Mouse (Mus musculus): ENCODE data around the gene Irf8.
"Not testable (repeated sequence)": the region's sequence is repeated elsewhere in the genome, so short reads cannot be mapped to it uniquely, and the experiment has no call there.

Irf8 gene

DNA sequence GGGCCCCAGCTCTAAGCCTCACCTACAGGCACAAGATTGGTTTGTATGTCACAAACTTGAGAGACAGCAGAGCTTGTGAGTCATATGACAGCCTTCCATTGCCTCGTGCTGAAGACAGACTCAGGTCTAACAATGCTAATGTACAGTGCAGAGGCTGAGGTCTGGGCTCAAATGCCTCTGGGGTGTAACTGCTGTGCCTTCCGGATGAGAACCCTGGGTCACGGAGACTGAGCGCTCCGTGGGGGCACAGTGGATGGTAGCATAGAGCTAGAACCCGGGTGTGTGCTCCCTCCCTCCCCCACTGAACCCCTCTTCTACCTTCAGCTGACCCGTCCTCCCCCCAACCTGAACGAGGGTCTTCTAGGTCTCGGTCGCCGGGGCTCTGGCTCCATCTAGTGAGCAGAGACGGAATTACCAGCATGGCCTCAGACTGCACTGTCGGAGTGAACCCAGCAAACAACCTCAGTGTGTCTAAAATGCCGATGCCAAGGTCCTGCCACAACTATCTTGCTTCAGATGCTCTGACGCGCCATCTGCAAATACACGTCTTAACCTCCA, 64.2 kb downstream of the Irf8 start:
- peak; percentile 54 for DNase-seq (ENCODE audit: low spot score)

DNA sequence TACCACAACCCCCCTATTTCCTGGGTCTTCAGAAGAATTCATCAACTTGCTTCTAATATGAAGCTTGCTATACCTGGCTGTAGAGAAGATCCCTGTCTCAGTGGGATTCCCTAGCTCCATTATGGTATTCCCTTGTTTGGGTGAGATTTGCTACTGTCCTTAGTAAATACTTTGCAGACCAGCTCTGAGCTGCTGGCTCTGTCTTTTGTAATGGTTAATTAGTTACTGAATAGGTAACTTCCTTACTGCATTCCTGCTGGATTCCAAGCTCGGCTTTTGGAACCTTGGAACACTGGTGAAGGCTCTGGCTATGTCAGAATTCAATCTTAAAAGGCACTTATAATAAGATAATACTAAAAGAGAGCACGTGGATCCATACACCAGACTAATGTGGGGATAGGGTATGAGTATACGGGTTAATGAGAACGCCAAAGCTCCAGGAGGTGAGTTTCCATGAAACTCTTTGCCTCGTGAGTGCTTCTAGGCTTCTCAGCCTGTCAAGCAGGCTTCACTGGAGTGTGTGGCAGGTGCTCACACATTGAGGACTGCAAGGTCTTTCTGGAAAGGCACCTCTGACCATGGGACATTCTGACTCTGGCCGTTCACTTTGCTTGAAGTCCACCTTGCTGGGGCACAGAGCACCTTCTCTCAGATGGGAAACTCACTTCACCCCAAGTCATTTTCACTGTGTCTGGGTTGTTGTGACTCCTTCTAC, 67.7 kb downstream of the Irf8 start:
- DNase-seq (ENCODE audit: low spot score), result not testable (repeated sequence)

DNA sequence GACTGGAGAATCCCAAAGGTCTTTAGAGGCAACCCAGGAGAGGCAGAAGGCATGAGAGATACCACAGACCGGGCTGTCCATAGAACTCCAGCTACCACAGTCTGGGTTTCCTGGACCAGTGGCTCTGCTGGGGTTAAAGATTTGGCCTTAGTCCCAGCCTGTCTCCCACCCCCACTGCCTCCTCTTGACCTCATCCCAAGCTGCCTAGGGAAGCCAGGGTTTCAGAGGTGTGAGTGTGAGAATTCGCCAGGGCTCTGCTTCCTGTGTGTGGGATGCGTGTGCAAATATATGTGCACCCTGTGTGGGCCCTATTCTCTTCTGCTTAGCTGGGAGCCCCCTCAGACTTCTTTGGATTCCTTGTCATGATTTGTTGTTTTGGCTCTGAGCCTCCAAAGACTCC, 68.6 kb downstream of the Irf8 start:
- DNase-seq (ENCODE audit: low spot score), result no peak

Data from yolk sac, embryonic 10.5 days (tissue).